Mouse (Mus musculus) layer of hippocampus, postnatal 14 days (tissue): ENCODE measurements around the gene Gm12117. TPM values are rescaled to one million over a fixed set of nuclear protein-coding genes. Genes with fewer than 3 reads are reported as not detected.

ENCODE experiments used
- DNase-seq, 2 experiments: peaks; one replicate each; pipeline ENCODE4 v3.0.0; 2021 to 2022; ENCODE audit warnings: low spot score in 2 of 2, mixed read lengths in 1 of 2
- long read RNA-seq, 2 experiments: library from polyadenylated mRNA; stranded (forward); transcript quantifications; one replicate each; pipeline ENCODE4 v2.0.0; 2021
- total RNA-seq, 2 experiments: library from RNA; stranded (reverse); gene quantifications; 2 replicates each; pipeline ENCODE4 v1.2.3; 2021

The Gm12117 gene
- under 1 TPM in 1 of 2 experiments, not detected in 1; 0.69 TPM for total RNA-seq
- long read RNA-seq, experiment 1: 0 reads
- long read RNA-seq, experiment 2: 0 reads

DNA sequence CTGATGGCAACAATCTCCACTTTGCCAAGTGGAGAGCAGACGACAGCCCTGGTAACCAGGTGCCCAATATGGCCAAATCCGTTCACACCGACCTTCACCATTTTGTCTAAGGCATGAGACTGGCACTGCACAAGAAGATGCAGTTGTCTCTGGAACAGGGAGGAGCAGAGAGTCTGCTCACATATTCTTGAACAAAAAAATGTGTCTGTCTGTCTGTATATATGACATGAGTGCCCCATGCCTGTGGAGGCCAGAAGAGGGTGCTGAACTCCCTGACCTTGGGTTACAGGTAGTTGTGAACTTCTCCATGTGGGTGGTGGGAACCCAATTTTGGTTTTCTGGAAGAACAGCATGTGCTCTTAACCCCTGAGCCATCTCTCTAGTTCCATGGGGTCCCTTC is at the start of gene Gm12117:
Gm12117 (minus strand) TSS at position 101 of the 400 bp plus-strand sequence.
- no peak for DNase-seq

DNA sequence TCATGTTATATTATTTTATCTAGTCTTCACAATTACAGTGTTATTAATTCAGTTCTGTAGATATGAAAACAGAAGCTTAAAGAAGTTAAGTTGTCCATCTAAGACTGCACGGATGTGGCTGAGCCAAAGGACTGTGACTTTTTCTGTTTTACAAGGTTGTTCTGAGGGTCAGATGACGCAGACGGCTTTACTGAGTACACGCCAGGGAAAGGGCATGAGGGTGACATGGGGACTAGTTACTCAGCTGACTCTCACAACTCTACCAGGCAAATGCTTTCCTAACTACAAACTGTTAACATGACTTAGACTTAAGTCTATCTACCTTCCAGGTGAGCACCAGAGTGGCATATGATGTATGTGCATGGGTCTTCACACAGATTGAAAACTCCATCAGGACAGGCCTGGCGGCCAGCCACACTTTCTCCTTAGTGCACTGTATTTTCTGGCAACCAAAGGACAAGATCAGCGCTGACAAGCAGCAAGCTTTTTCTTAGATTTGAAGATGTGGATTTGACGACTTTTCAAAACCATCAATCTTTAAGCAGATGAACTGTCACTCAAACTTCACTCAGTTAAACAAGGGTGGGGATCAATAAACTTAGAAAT is 42.6 kb upstream of the Gm12117 start:
- DNase-seq: no peak

DNA sequence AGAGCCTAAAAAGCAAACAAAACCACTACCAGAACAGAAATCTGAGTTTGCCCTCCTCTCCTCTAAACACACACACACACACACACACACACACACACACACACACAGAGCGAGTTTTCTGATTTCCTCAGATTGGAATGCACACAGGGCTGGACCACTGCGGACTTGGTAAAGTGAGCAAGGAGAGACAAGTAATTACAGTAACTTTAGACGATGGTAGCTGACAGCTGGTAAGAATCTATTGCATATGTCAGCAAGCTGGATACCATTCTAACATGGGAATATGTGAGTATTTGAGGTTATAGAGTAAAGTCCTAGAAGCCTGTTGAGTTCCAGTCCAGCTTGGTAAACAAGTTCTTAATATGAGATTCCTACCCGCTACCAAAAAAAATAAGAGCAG is 33.0 kb upstream of the Gm12117 start:
- no peak for DNase-seq

DNA sequence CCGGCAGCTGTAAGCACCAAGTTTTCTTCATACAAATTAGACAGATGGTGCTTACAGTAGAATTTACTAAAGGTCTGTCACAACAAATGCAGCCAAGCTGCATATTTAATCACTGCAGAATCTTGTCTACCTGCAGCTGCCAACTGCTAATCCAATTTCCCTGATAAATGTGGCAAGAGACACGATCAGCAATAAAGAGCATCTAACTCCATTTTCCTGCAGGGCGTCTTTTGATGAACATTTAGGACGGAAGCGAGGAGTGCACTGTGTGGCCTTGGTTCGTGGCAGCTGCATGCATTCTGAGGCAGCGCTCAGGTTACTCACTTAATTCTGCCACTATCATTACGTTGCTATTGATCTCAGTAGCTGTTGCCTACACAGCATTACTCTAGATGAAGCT is 24.3 kb upstream of the Gm12117 start:
- DNase-seq: peak; percentile 4 to 33

DNA sequence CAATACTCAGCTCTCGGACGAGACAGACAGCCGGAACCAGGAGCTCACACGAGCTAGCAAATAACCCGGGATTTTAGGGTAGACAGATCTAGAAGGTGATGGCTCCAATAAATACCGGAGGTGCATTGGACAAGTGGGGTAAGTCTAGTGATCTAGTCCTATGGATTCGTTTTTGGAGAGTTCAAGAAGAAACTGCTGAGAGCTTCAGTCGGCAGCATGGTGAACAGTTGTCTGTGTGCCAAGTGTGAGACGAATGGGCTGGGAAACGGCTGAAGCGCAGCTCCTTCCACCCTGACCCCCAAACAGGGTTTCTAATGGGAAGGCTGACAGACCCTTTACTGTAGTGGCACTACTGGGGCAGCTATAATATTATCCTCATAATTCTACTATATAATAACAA is 22.8 kb upstream of the Gm12117 start:
- DNase-seq: no peak

DNA sequence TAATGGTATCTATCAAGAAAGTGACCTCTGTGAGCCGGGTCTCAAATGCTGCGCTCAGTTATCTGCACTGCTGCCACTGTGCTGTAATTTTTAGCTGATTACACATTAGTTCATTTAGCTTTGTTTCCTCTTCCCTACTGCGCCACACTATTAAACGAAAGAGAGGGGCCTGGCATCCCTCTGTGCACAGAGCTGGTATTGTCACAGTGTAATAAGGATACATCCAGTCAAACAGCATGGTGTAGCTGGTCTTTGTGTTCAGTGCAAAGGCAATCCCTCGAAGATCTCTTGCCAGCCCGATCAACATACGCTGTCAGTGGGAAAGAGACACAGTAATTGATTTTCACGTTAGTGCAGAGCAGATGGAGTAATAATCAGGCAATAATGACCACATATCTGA is 20.6 kb upstream of the Gm12117 start:
- peak; percentile 14 to 41 for DNase-seq

DNA sequence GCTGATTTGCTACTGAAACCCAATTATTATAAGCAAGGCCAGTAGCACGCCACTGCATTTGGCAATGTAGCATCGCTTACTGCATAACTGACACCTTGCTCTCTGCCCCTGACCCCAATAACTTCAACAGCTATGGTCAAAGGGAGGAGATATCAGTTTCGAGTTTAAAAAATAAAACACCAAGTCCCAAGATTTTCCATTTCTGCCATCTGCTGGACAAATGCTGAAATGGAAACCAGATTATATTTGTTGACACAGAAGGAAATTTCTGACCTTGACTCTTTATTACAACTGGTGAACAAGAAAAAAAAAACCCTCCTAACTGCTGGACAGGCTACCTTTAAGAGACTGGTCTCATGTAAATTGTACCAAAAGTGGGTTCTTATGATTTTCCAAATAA is 18.9 kb upstream of the Gm12117 start:
- peak; percentile 2 to 23 for DNase-seq

DNA sequence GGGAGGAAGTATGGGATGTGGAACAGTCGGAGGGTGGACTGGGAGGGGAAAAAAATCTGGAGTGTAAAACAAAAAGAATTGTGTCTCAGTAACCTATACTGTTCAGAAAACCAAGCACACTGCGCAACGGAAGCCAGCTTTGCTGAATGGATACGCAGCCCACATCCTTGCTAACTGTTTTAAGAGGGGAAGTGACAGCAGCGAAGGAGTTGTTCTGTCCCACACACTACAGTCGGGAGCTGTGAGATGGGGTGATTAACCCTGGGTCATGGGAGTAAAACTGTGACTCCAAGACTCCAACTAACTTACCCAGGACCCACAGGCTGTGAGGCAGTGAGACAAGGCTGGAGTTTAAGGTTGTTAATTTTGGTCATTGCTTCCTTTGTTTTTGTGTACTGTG is 17.5 kb upstream of the Gm12117 start:
- DNase-seq: no peak

DNA sequence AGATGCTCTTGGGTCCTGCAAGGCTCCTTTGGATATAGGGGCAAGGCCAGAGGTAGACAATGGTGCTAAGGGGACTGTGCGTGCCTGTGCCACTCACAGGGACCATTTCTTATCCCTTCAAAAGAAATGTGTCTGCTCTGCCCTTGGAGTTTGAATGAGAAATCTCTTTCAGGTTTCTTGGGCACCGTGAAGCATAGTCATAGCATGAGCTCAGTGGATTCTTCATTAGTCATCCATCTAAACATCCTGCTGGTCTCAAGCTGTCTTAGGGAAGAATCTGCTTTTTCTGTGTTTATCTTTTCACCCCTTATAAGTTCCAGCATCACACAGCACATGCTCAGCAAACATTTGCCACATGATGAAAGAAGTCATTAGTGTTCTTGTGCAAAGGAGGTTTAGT is 2.0 kb upstream of the Gm12117 start:
- no peak for DNase-seq

DNA sequence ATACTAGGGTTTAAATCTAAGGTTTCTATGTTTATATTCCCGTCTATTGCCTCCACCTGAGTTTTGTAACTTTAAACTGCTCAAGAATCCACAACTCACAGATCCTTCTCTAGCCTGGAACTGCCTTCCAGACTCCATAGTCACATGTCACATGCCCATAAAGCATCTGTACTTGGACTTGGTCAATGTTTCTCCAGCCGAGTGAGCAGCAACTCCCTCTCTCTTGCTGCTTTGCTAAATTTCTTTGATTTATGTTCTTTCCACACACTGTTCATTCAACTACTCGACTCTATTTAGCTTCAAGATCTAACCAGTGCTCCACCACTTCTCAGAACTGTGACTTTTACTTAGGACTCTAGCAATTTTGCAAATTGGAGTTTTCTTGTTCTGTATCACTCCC is 1.7 kb downstream of the Gm12117 start:
- DNase-seq: no peak

DNA sequence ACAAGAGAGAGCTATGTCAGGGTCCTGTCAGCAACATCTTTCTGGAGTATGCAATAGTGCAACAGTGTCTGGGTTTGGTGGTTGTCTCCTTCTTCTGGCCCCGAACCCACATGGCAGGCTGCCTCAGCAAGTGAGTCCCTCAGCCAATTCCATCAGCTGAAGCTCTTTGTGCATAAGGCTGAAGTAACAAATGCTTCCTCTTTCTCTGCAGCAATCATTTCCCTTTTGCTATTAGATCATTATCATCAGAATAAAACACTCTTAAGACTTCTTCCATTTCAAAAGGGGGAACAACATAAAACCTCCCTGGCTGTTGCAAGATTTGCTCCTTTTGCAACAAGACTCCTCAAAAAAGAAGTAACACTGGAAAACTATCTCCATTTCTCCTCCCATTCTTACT is 2.2 kb downstream of the Gm12117 start:
- DNase-seq: no peak

DNA sequence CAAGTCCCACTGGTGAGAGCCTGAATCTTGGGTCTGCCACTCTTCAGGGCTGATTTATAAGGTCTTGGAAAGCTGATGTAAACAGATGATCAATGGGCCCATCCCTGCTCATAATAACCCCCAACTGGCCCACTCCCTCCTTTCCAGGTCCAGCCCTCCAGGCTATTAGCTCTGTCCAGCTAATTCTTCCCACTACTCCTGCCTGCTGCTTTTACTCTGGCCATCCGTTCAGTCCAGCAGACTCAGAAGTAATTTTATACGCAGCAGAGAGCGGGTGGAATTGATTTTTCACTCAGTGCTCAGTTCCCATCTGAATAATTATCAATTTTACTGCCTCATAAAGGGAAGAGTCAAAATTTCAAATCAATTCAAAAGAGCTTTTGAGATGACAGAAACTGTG is 36.2 kb downstream of the Gm12117 start:
- DNase-seq: no peak

DNA sequence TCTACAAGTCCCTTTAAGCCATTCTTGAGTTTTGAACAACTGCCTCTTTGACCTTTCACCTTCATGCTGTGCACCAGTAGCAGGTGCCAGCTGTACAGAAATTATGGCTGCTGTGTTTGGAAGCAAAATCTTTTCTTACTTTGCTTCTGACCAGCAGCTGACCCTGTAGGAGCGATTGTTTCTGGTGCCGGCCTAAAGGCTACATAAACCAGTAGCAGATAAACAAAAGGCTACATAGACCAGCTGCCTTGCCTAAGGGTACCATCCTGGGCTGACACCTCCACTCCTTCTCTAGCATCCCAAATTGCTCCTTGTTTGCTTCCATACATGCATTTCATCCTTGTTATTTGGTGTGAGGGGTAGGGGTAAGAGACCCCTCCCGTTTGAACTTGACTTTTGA is 42.4 kb downstream of the Gm12117 start:
- DNase-seq: no peak

DNA sequence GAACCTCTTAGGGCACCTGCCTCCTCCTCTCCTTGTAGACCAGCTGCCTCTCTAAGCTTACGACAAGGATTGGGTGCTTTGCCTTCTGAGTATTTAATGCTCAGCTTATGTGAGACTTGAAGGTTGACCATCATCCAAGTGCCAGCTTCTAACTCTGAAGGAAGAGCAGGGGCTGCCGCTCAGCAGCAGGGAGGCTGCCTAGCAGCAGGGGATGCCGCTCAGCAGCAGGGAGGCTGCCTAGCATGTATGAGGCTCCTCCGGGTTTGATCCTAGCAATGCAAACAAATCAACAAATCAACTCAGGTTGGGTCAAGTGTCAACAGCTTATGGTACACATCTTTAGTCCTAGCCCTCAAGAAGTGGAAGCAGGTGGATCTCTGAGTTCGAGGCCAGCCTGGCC is 44.5 kb downstream of the Gm12117 start:
- DNase-seq: no peak

DNA sequence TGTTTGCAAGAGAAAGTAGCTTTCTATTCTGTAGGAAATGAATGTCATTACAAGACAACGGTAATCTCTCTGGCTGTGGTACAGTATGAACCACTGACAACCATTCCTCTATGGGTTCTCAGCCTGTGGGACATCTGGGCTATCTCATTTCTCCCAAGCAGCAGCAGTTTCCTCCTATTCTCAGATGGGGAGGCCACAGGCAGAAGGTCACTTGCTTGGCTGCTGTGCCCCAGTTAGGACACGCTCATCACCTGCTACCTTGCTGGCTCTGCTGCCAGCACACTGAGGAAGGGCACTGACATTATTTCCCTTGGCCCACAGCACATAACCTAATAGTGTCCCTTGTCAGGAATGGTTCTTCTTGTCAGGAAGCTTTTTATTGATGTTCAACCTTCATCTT is 48.4 kb downstream of the Gm12117 start:
- DNase-seq: no peak

DNA sequence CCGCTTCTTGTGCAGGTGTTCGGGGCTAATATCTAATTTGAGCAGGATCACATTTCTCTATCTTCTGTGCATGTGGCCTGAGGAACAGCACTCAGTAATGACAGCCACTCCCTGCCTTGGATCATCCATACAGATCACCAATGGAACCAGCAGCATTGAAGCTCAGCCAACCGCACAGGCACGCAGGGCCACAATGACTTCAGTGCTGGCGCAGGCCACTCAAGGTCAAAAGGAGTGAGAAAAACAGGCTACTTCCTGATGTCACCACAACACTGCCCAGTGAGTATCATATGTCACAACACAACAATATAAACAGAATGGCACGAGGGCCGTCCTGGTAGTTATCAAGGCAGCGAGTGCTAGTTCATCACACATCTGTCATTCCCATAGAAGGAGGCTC is 50.0 kb downstream of the Gm12117 start:
- no peak for DNase-seq

Other genes starting within 250 kb of the Gm12117 start
- gene Fgf18, start 129.3 kb downstream of the Gm12117 start, total RNA-seq: 1 to 10 TPM; 5.6 to 6.2 TPM
- gene Npm1, start 113.5 kb downstream of the Gm12117 start, total RNA-seq: 100 to 1,000 TPM; 176 to 188 TPM
- gene Tlx3, start 73.1 kb downstream of the Gm12117 start, total RNA-seq: not detected
- gene Ranbp17, start 237.0 kb upstream of the Gm12117 start, total RNA-seq: 1 to 10 TPM; 7.6 to 8.8 TPM